Mouse (Mus musculus): ENCODE results near the gene Epb41l5. TPM values are rescaled to one million over a fixed set of nuclear protein-coding genes. Genes with fewer than 3 reads are reported as not detected.

Gene Epb41l5
- polyA plus RNA-seq, 1 experiment: 33.3 TPM

- Histone ChIP-seq H3K27me3 (replicated peaks; ENCODE audit: control insufficient read depth, insufficient read depth, low read length) (no peaks in the 10 kb centered on the region), H3K36me3 (ENCODE audit: control insufficient read depth, insufficient read depth, low read length) (no peaks in the 10 kb centered on the region), H3K4me1 (ENCODE audit: control insufficient read depth, insufficient read depth, low read length) (no peaks in the 10 kb centered on the region), H3K4me3 (ENCODE audit: insufficient read depth, low read depth, low read length) (no peak overlapping the region), H3K27ac (ENCODE audit: insufficient read depth, low read depth, low read length) (no peak overlapping the region)
- peak; percentile 15 for DNase-seq
- 94% methylated on average over 2 of the region's 2 CpGs for WGBS
- TF ChIP-seq CTCF (conservative IDR thresholded peaks at IDR 0.05; ENCODE audit: insufficient read depth, insufficient read length, low read depth, low read length) (peak; percentile 34), POLR2A (IDR thresholded peaks at IDR 0.05; ENCODE audit: low read depth, low read length) (no peak)
These were observed 5.5 kb upstream of the Epb41l5 start for GRCm38 (mm10) chr1:119654307-119654706.

- H3K27ac ChIP-seq (ENCODE audit: insufficient read depth, low read depth, low read length): no peak overlapping the region
- H3K4me1 ChIP-seq (ENCODE audit: control insufficient read depth, insufficient read depth, low read length): no peaks in the 10 kb centered on the region
- DNase-seq: no peak
- no peaks in the 10 kb centered on the region for H3K27me3 ChIP-seq (replicated peaks; ENCODE audit: control insufficient read depth, insufficient read depth, low read length)
- WGBS: 90% methylated on average over 5 of the region's 5 CpGs
- TF ChIP-seq POLR2A (IDR thresholded peaks at IDR 0.05; ENCODE audit: low read depth, low read length) (no peak), CTCF (conservative IDR thresholded peaks at IDR 0.05; ENCODE audit: insufficient read depth, insufficient read length, low read depth, low read length) (no peak)
- no peaks in the 10 kb centered on the region for H3K36me3 ChIP-seq (ENCODE audit: control insufficient read depth, insufficient read depth, low read length)
- H3K4me3 ChIP-seq (ENCODE audit: insufficient read depth, low read depth, low read length): no peak overlapping the region
These were observed 1.6 kb upstream of the Epb41l5 start for GRCm38 (mm10) chr1:119650386-119650785.

GRCm38 (mm10) chr1:119649627-119650026 is 827 bp upstream of the Epb41l5 start:
- 70% methylated on average over 2 of the region's 2 CpGs for WGBS
- TF ChIP-seq POLR2A (IDR thresholded peaks at IDR 0.05; ENCODE audit: low read depth, low read length): no peak
- TF ChIP-seq CTCF (conservative IDR thresholded peaks at IDR 0.05; ENCODE audit: insufficient read depth, insufficient read length, low read depth, low read length): no peak
- H3K4me3 ChIP-seq (ENCODE audit: insufficient read depth, low read depth, low read length): no peak overlapping the region
- H3K27ac ChIP-seq (ENCODE audit: insufficient read depth, low read depth, low read length): no peak overlapping the region
- no peaks in the 10 kb centered on the region for H3K27me3 ChIP-seq (replicated peaks; ENCODE audit: control insufficient read depth, insufficient read depth, low read length)
- 0 out of 2 replicates have a peak, but pooled peaks cover 3% of the 10 kb centered on the region for H3K4me1 ChIP-seq (ENCODE audit: control insufficient read depth, insufficient read depth, low read length)
- no peak for DNase-seq
- H3K36me3 ChIP-seq (ENCODE audit: control insufficient read depth, insufficient read depth, low read length): no peaks in the 10 kb centered on the region

GRCm38 (mm10) chr1:119646356-119646755 is 2.4 kb downstream of the Epb41l5 start:
- H3K27ac ChIP-seq (ENCODE audit: insufficient read depth, low read depth, low read length): no peak overlapping the region
- no peaks in the 10 kb centered on the region for H3K27me3 ChIP-seq (replicated peaks; ENCODE audit: control insufficient read depth, insufficient read depth, low read length)
- H3K36me3 ChIP-seq (ENCODE audit: control insufficient read depth, insufficient read depth, low read length): no peaks in the 10 kb centered on the region; the same call in 1 of the 2 replicates
- H3K4me3 ChIP-seq (ENCODE audit: insufficient read depth, low read depth, low read length): no peak overlapping the region
- peaks cover 12% of the 10 kb centered on the region for H3K4me1 ChIP-seq (ENCODE audit: control insufficient read depth, insufficient read depth, low read length)
- 36% methylated on average over 2 of the region's 2 CpGs for WGBS
- TF ChIP-seq CTCF (conservative IDR thresholded peaks at IDR 0.05; ENCODE audit: insufficient read depth, insufficient read length, low read depth, low read length): no peak
- no peak for TF ChIP-seq POLR2A (IDR thresholded peaks at IDR 0.05; ENCODE audit: low read depth, low read length)
- peak; percentile 70 for DNase-seq

- DNase-seq: peak; percentile 83
- no peaks in the 10 kb centered on the region; the same call in 1 of the 2 replicates for H3K36me3 ChIP-seq (ENCODE audit: control insufficient read depth, insufficient read depth, low read length)
- TF ChIP-seq POLR2A (IDR thresholded peaks at IDR 0.05; ENCODE audit: low read depth, low read length): no peak
- peak; percentile 66 for TF ChIP-seq CTCF (conservative IDR thresholded peaks at IDR 0.05; ENCODE audit: insufficient read depth, insufficient read length, low read depth, low read length)
- H3K4me3 ChIP-seq (ENCODE audit: insufficient read depth, low read depth, low read length): 0 out of 2 replicates have a peak overlapping the region, but pooled peaks have one; percentile 5
- H3K4me1 ChIP-seq (ENCODE audit: control insufficient read depth, insufficient read depth, low read length): peaks cover 31% of the 10 kb centered on the region
- 30% methylated on average over 12 of the region's 12 CpGs for WGBS
- no peaks in the 10 kb centered on the region for H3K27me3 ChIP-seq (replicated peaks; ENCODE audit: control insufficient read depth, insufficient read depth, low read length)
- H3K27ac ChIP-seq (ENCODE audit: insufficient read depth, low read depth, low read length): no peak overlapping the region
These were observed 6.4 kb downstream of the Epb41l5 start for GRCm38 (mm10) chr1:119642367-119642766.

GRCm38 (mm10) chr1:119641090-119641812 is 7.5 kb downstream of the Epb41l5 start:
- peak overlapping the region; percentile 71 for H3K27ac ChIP-seq (ENCODE audit: insufficient read depth, low read depth, low read length)
- no peaks in the 10 kb centered on the region for H3K27me3 ChIP-seq (replicated peaks; ENCODE audit: control insufficient read depth, insufficient read depth, low read length)
- peaks cover 37% of the 10 kb centered on the region for H3K4me1 ChIP-seq (ENCODE audit: control insufficient read depth, insufficient read depth, low read length)
- H3K36me3 ChIP-seq (ENCODE audit: control insufficient read depth, insufficient read depth, low read length): peaks cover 2% of the 10 kb centered on the region
- no peak overlapping the region for H3K4me3 ChIP-seq (ENCODE audit: insufficient read depth, low read depth, low read length)
- DNase-seq: no peak
- TF ChIP-seq POLR2A (IDR thresholded peaks at IDR 0.05; ENCODE audit: low read depth, low read length) (no peak), CTCF (conservative IDR thresholded peaks at IDR 0.05; ENCODE audit: insufficient read depth, insufficient read length, low read depth, low read length) (no peak)

- Histone ChIP-seq H3K4me3 (ENCODE audit: insufficient read depth, low read depth, low read length) (no peak overlapping the region), H3K27me3 (replicated peaks; ENCODE audit: control insufficient read depth, insufficient read depth, low read length) (no peaks in the 10 kb centered on the region), H3K36me3 (ENCODE audit: control insufficient read depth, insufficient read depth, low read length) (peaks cover 5% of the 10 kb centered on the region), H3K27ac (ENCODE audit: insufficient read depth, low read depth, low read length) (peak overlapping the region; percentile 39; the same call in 1 of the 2 replicates), H3K4me1 (ENCODE audit: control insufficient read depth, insufficient read depth, low read length) (peaks cover 37% of the 10 kb centered on the region)
- WGBS: 10% methylated on average over 2 of the region's 2 CpGs
- peak; percentile 92 for DNase-seq
- TF ChIP-seq POLR2A (IDR thresholded peaks at IDR 0.05; ENCODE audit: low read depth, low read length): no peak
- TF ChIP-seq CTCF (conservative IDR thresholded peaks at IDR 0.05; ENCODE audit: insufficient read depth, insufficient read length, low read depth, low read length): no peak
These were observed 8.8 kb downstream of the Epb41l5 start for GRCm38 (mm10) chr1:119640006-119640405.

Measured in kidney, adult 2 months (tissue).